Mouse (Mus musculus) erythroblast, embryonic 14.5 days (primary cell): ENCODE data around the gene Tacr1.

ENCODE experiments used
- GATA1 ChIP-seq: IDR thresholded peaks from 2 replicates; pipeline ENCODE4 v1.6.1; 2012; ENCODE audit warnings: low read length, inconsistent platforms, mixed read lengths
- TAL1 ChIP-seq: IDR thresholded peaks from 3 replicates; pipeline ENCODE4 v1.6.1; 2012; ENCODE audit warnings: low read length, inconsistent platforms, mixed read lengths

GRCm38 (mm10) chr6:82603665-82604064 lies 201.5 kb downstream of the Tacr1 start:
- TF ChIP-seq GATA1 (no peak), TAL1 (no peak)
